ENCODE assay signal across 13 mouse cellular contexts in the genomic region with DNA sequence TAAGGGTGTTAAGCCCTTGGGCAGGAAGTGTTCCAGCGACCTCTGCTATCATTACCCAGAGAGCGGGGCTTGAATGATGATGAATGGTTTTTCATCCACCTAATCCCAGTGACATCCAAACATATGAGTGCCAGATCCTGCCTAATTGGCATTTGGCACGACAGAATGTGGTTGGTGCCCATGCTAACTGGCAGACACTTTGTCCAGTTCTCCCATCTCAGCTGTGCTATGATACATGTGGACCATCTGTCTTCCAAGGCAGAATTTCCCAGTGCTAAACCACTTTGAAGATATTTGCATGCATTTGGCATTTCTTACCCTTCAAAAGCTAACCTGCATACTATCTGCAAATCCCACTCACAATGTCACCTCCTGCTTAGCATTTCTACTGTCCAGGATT.
DNase-seq lines count a peak whose midpoint lies in the region; ATAC-seq lines count a peak whose summit lies in the region.
"Had no signal": no experiment of that assay in that cellular context is flagged by ENCODE, and none has a peak within 500 bp of the region (broad histone marks: within the 10 kb centered on the region; RNA-seq: fewer than 3 reads in every experiment).

No protein-coding gene starts in this region.

- no peaks in the 10 kb centered on the region for H3K9me3 ChIP-seq in limb, embryonic 10.5 days (replicated peaks)
- H3K9me3 ChIP-seq: embryonic facial prominence, embryonic 12.5 days; limb, embryonic 12.5 days had no signal

- H3K27me3 ChIP-seq in limb, embryonic 10.5 days (ENCODE audit: low read depth, poor library complexity, severe bottlenecking): no peaks in the 10 kb centered on the region
- H3K27me3 ChIP-seq: embryonic facial prominence, embryonic 12.5 days; limb, embryonic 12.5 days; Patski had no signal

- H3K4me3 ChIP-seq in limb, embryonic 10.5 days: no peak overlapping the region
- H3K4me3 ChIP-seq: embryonic facial prominence, embryonic 12.5 days; limb, embryonic 12.5 days had no signal

- H3K36me3 ChIP-seq in limb, embryonic 10.5 days: no peaks in the 10 kb centered on the region
- H3K36me3 ChIP-seq: embryonic facial prominence, embryonic 12.5 days; limb, embryonic 12.5 days had no signal

- WGBS in limb, embryonic 10.5 days: 35% methylated on average over 3 of the region's 3 CpGs

- ATAC-seq in frontal cortex, adult (ENCODE audit: low TSS enrichment): peak; percentile 63
- no peak for ATAC-seq in megakaryocyte, adult 5-6 weeks (ENCODE audit: poor library complexity, severe bottlenecking)
- ATAC-seq: Patski had no signal

- 0 out of 2 replicates have a peak, but pooled peaks cover 4% of the 10 kb centered on the region for H3K4me1 ChIP-seq in limb, embryonic 10.5 days
- H3K4me1 ChIP-seq: embryonic facial prominence, embryonic 12.5 days; limb, embryonic 12.5 days had no signal

- no peak overlapping the region for H3K27ac ChIP-seq in limb, embryonic 10.5 days
- H3K27ac ChIP-seq: embryonic facial prominence, embryonic 12.5 days; limb, embryonic 12.5 days had no signal

- no peak for DNase-seq in frontal cortex, postnatal 14 days (ENCODE audit: low spot score in 2 of 2)
- DNase-seq in brain, adult 2 months (ENCODE audit: low read depth, low spot score): peak; percentile 84
- peak; percentile 35 to 45 for DNase-seq in cerebellum, postnatal 25 days
- peak; percentile 29 to 39 for DNase-seq in left cerebral cortex, adult 18-20 months (ENCODE audit: low spot score in 2 of 2)
- no peak for DNase-seq in limb, embryonic 10.5 days (ENCODE audit: low spot score)
- no peak for DNase-seq in kidney, postnatal 25 days
- DNase-seq: adrenal gland, postnatal 14 days; B cell, adult 2 months had no signal

Comparison
In these comparisons a context has a peak if more than half of its experiments do, and no peak if none do; other contexts are left out.
1. DNase-seq: peak in brain, adult 2 months (single experiment), cerebellum, postnatal 25 days (2 of 2) and left cerebral cortex, adult 18-20 months (2 of 2); none in frontal cortex, postnatal 14 days (0 of 2), limb, embryonic 10.5 days (single experiment) and kidney, postnatal 25 days (0 of 2).